Mouse (Mus musculus): ENCODE data around the gene Prss28.

Gene Prss28

GRCm38 (mm10) chr17:25308346-25308745 lies at the start of gene Prss28:
TSS of gene Prss28 (plus strand) at chr17:25308646.
- DNase-seq (ENCODE audit: low spot score in 2 of 2), result no peak

GRCm38 (mm10) chr17:25264453-25264852 lies 44.0 kb upstream of the Prss28 start:
- DNase-seq (ENCODE audit: low spot score in 2 of 2), result peak in 1 of 2 experiments; percentile 40

- no peak for DNase-seq (ENCODE audit: low spot score in 2 of 2)
Observed at GRCm38 (mm10) chr17:25270795-25271335, 37.6 kb upstream of the Prss28 start.

- DNase-seq (ENCODE audit: low spot score in 2 of 2), result no peak
Observed at GRCm38 (mm10) chr17:25272326-25272725, 36.1 kb upstream of the Prss28 start.

- DNase-seq (ENCODE audit: low spot score in 2 of 2), result peak; percentile 88 to 95
Observed at GRCm38 (mm10) chr17:25272951-25273705, 35.3 kb upstream of the Prss28 start.

GRCm38 (mm10) chr17:25273706-25274501 lies 34.5 kb upstream of the Prss28 start:
- peak; percentile 98 for DNase-seq (ENCODE audit: low spot score in 2 of 2)

- no peak for DNase-seq (ENCODE audit: low spot score in 2 of 2)
Observed at GRCm38 (mm10) chr17:25274571-25275346, 33.7 kb upstream of the Prss28 start, which contains the start of gene Ube2i. TSS of gene Ube2i (minus strand) at chr17:25274622.

- no peak for DNase-seq (ENCODE audit: low spot score in 2 of 2)
Observed at GRCm38 (mm10) chr17:25275833-25276232, 32.6 kb upstream of the Prss28 start.

- no peak for DNase-seq (ENCODE audit: low spot score in 2 of 2)
Observed at GRCm38 (mm10) chr17:25282133-25282532, 26.3 kb upstream of the Prss28 start.

GRCm38 (mm10) chr17:25285033-25285432 lies 23.4 kb upstream of the Prss28 start:
- DNase-seq (ENCODE audit: low spot score in 2 of 2), result peak; percentile 54 to 68

- DNase-seq (ENCODE audit: low spot score in 2 of 2), result peak; percentile 61 to 68
Observed at GRCm38 (mm10) chr17:25288842-25289241, 19.6 kb upstream of the Prss28 start.

- DNase-seq (ENCODE audit: low spot score in 2 of 2), result no peak
Observed at GRCm38 (mm10) chr17:25290411-25290810, 18.0 kb upstream of the Prss28 start.

GRCm38 (mm10) chr17:25293495-25293894 lies 15.0 kb upstream of the Prss28 start:
- no peak for DNase-seq (ENCODE audit: low spot score in 2 of 2)

GRCm38 (mm10) chr17:25294111-25294510 lies 14.3 kb upstream of the Prss28 start:
- DNase-seq (ENCODE audit: low spot score in 2 of 2), result no peak

- no peak for DNase-seq (ENCODE audit: low spot score in 2 of 2)
Observed at GRCm38 (mm10) chr17:25298094-25298493, 10.4 kb upstream of the Prss28 start, which contains the start of gene Prss34. TSS of gene Prss34 (plus strand) at chr17:25298394.

- no peak for DNase-seq (ENCODE audit: low spot score in 2 of 2)
Observed at GRCm38 (mm10) chr17:25318354-25318753, 9.9 kb downstream of the Prss28 start, which contains the start of gene Prss29. TSS of gene Prss29 (plus strand) at chr17:25318654.

GRCm38 (mm10) chr17:25320819-25321218 lies 12.4 kb downstream of the Prss28 start:
- DNase-seq (ENCODE audit: low spot score in 2 of 2), result no peak

- no peak for DNase-seq (ENCODE audit: low spot score in 2 of 2)
Observed at GRCm38 (mm10) chr17:25322930-25323329, 14.5 kb downstream of the Prss28 start.

GRCm38 (mm10) chr17:25332321-25332720 lies 23.9 kb downstream of the Prss28 start:
- DNase-seq (ENCODE audit: low spot score in 2 of 2), result no peak

GRCm38 (mm10) chr17:25333943-25334342 lies 25.5 kb downstream of the Prss28 start:
- DNase-seq (ENCODE audit: low spot score in 2 of 2), result peak; percentile 42 to 77

GRCm38 (mm10) chr17:25338218-25338617 lies 29.8 kb downstream of the Prss28 start:
- DNase-seq (ENCODE audit: low spot score in 2 of 2), result no peak

GRCm38 (mm10) chr17:25340003-25340402 lies 31.6 kb downstream of the Prss28 start:
- DNase-seq (ENCODE audit: low spot score in 2 of 2), result no peak
